Mouse (Mus musculus): ENCODE data around the gene Spo11. TPM values are rescaled to one million over a fixed set of nuclear protein-coding genes. Genes with fewer than 3 reads are reported as not detected.

The Spo11 gene
- polyA plus RNA-seq, 1 experiment from 2014 or later, result 0.44 TPM

GRCm38 (mm10) chr2:173026688-173027131 lies 49.2 kb downstream of the Spo11 start:
- Histone ChIP-seq H3K4me2 (no peak overlapping the region), H3K27me3 (replicated peaks) (no peaks in the 10 kb centered on the region), H3K4me1 (peaks cover 50% of the 10 kb centered on the region)

GRCm38 (mm10) chr2:173027169-173027823 lies 49.8 kb downstream of the Spo11 start:
- H3K4me2 ChIP-seq, result no peak overlapping the region
- no peak overlapping the region for H3K4me3 ChIP-seq (replicated peaks)
- no peak overlapping the region for H3K27ac ChIP-seq (replicated peaks)
- H3K36me3 ChIP-seq, result 0 out of 2 replicates have a peak, but pooled peaks cover 14% of the 10 kb centered on the region
- H3K9me3 ChIP-seq (replicated peaks), result no peaks in the 10 kb centered on the region
- H3K4me1 ChIP-seq, result peaks cover 49% of the 10 kb centered on the region
- 95% methylated on average over 6 of the region's 6 CpGs for WGBS
- no peak for ATAC-seq (ENCODE audit: low FRiP score)
- H3K27me3 ChIP-seq (replicated peaks), result no peaks in the 10 kb centered on the region
- H3K9ac ChIP-seq (replicated peaks), result no peak overlapping the region

More at GRCm38 (mm10) chr2:173026688-173027131, 49.2 kb downstream of the Spo11 start:
- no peak overlapping the region for H3K27ac ChIP-seq (replicated peaks)
- H3K9ac ChIP-seq (replicated peaks), result no peak overlapping the region
- H3K4me3 ChIP-seq (replicated peaks), result no peak overlapping the region
- H3K9me3 ChIP-seq (replicated peaks), result no peaks in the 10 kb centered on the region
- 73% methylated on average over 3 of the region's 3 CpGs for WGBS
- ATAC-seq (ENCODE audit: low FRiP score), result no peak
- H3K36me3 ChIP-seq, result 0 out of 2 replicates have a peak, but pooled peaks cover 8% of the 10 kb centered on the region

- Histone ChIP-seq H3K4me1 (peaks cover 42% of the 10 kb centered on the region), H3K4me2 (no peak overlapping the region), H3K9ac (replicated peaks) (no peak overlapping the region), H3K27ac (replicated peaks) (no peak overlapping the region), H3K36me3 (0 out of 2 replicates have a peak, but pooled peaks cover 14% of the 10 kb centered on the region), H3K4me3 (replicated peaks) (no peak overlapping the region), H3K27me3 (replicated peaks) (no peaks in the 10 kb centered on the region), H3K9me3 (replicated peaks) (no peaks in the 10 kb centered on the region)
- ATAC-seq (ENCODE audit: low FRiP score), result no peak
- WGBS, result 59% methylated on average over 4 of the region's 4 CpGs
Measured at GRCm38 (mm10) chr2:173027824-173028495, 50.5 kb downstream of the Spo11 start.

GRCm38 (mm10) chr2:173028508-173029031 lies 51.1 kb downstream of the Spo11 start:
- Histone ChIP-seq H3K4me2 (no peak overlapping the region), H3K36me3 (0 out of 2 replicates have a peak, but pooled peaks cover 14% of the 10 kb centered on the region), H3K27me3 (replicated peaks) (no peaks in the 10 kb centered on the region), H3K4me3 (replicated peaks) (no peak overlapping the region), H3K27ac (replicated peaks) (no peak overlapping the region), H3K9ac (replicated peaks) (no peak overlapping the region), H3K9me3 (replicated peaks) (no peaks in the 10 kb centered on the region), H3K4me1 (peaks cover 36% of the 10 kb centered on the region)
- WGBS, result 93% methylated on average over 3 of the region's 3 CpGs
- no peak for ATAC-seq (ENCODE audit: low FRiP score)

GRCm38 (mm10) chr2:173030591-173031338 lies 53.3 kb downstream of the Spo11 start:
- H3K9me3 ChIP-seq (replicated peaks), result no peaks in the 10 kb centered on the region
- no peaks in the 10 kb centered on the region for H3K27me3 ChIP-seq (replicated peaks)
- H3K27ac ChIP-seq (replicated peaks), result no peak overlapping the region
- no peak overlapping the region for H3K9ac ChIP-seq (replicated peaks)
- H3K4me1 ChIP-seq, result peaks cover 14% of the 10 kb centered on the region; the same call in 1 of the 2 replicates
- H3K4me3 ChIP-seq (replicated peaks), result no peak overlapping the region
- H3K36me3 ChIP-seq, result 0 out of 2 replicates have a peak, but pooled peaks cover 22% of the 10 kb centered on the region
- 78% methylated on average over 12 of the region's 12 CpGs for WGBS
- no peak for ATAC-seq (ENCODE audit: low FRiP score)
- no peak overlapping the region for H3K4me2 ChIP-seq

GRCm38 (mm10) chr2:173033531-173033930 lies 56.0 kb downstream of the Spo11 start:
- no peak overlapping the region for H3K4me2 ChIP-seq
- no peak overlapping the region for H3K9ac ChIP-seq (replicated peaks)
- WGBS, result 96% methylated on average over 13 of the region's 13 CpGs
- ATAC-seq (ENCODE audit: low FRiP score), result no peak
- no peak overlapping the region for H3K27ac ChIP-seq (replicated peaks)
- H3K4me1 ChIP-seq, result no peaks in the 10 kb centered on the region
- no peaks in the 10 kb centered on the region for H3K27me3 ChIP-seq (replicated peaks)
- 0 out of 2 replicates have a peak, but pooled peaks cover 22% of the 10 kb centered on the region for H3K36me3 ChIP-seq
- H3K4me3 ChIP-seq (replicated peaks), result no peak overlapping the region
- H3K9me3 ChIP-seq (replicated peaks), result no peaks in the 10 kb centered on the region

GRCm38 (mm10) chr2:173034998-173035397 lies 57.5 kb downstream of the Spo11 start:
- Histone ChIP-seq H3K36me3 (0 out of 2 replicates have a peak, but pooled peaks cover 22% of the 10 kb centered on the region), H3K4me1 (no peaks in the 10 kb centered on the region), H3K9me3 (replicated peaks) (no peaks in the 10 kb centered on the region), H3K27ac (replicated peaks) (no peak overlapping the region), H3K4me3 (replicated peaks) (no peak overlapping the region), H3K4me2 (no peak overlapping the region), H3K9ac (replicated peaks) (no peak overlapping the region), H3K27me3 (replicated peaks) (no peaks in the 10 kb centered on the region)
- WGBS, result 79% methylated on average over 4 of the region's 4 CpGs
- ATAC-seq (ENCODE audit: low FRiP score), result no peak

GRCm38 (mm10) chr2:173035653-173036052 lies 58.2 kb downstream of the Spo11 start:
- no peak for ATAC-seq (ENCODE audit: low FRiP score)
- no peaks in the 10 kb centered on the region for H3K9me3 ChIP-seq (replicated peaks)
- no peaks in the 10 kb centered on the region for H3K27me3 ChIP-seq (replicated peaks)
- no peaks in the 10 kb centered on the region for H3K4me1 ChIP-seq
- H3K36me3 ChIP-seq, result 0 out of 2 replicates have a peak, but pooled peaks cover 18% of the 10 kb centered on the region
- WGBS, result 94% methylated on average over 5 of the region's 5 CpGs
- H3K27ac ChIP-seq (replicated peaks), result no peak overlapping the region
- H3K4me2 ChIP-seq, result no peak overlapping the region
- no peak overlapping the region for H3K9ac ChIP-seq (replicated peaks)
- no peak overlapping the region for H3K4me3 ChIP-seq (replicated peaks)

GRCm38 (mm10) chr2:173036055-173036454 lies 58.6 kb downstream of the Spo11 start:
- no peak overlapping the region for H3K9ac ChIP-seq (replicated peaks)

GRCm38 (mm10) chr2:173036611-173037010 lies 59.1 kb downstream of the Spo11 start:
- ATAC-seq (ENCODE audit: low FRiP score), result no peak

More at GRCm38 (mm10) chr2:173036055-173036454, 58.6 kb downstream of the Spo11 start:
- 0 out of 2 replicates have a peak, but pooled peaks cover 18% of the 10 kb centered on the region for H3K36me3 ChIP-seq
- no peak overlapping the region for H3K4me3 ChIP-seq (replicated peaks)
- no peak for ATAC-seq (ENCODE audit: low FRiP score)
- H3K27ac ChIP-seq (replicated peaks), result no peak overlapping the region
- H3K4me2 ChIP-seq, result no peak overlapping the region
- no peaks in the 10 kb centered on the region for H3K27me3 ChIP-seq (replicated peaks)
- no peaks in the 10 kb centered on the region for H3K9me3 ChIP-seq (replicated peaks)
- 87% methylated on average over 5 of the region's 5 CpGs for WGBS
- H3K4me1 ChIP-seq, result no peaks in the 10 kb centered on the region

GRCm38 (mm10) chr2:173037347-173037746 lies 59.8 kb downstream of the Spo11 start:
- Histone ChIP-seq H3K27me3 (replicated peaks) (no peaks in the 10 kb centered on the region), H3K4me3 (replicated peaks) (no peak overlapping the region), H3K4me2 (no peak overlapping the region), H3K36me3 (0 out of 2 replicates have a peak, but pooled peaks cover 8% of the 10 kb centered on the region), H3K4me1 (no peaks in the 10 kb centered on the region), H3K9ac (replicated peaks) (no peak overlapping the region), H3K27ac (replicated peaks) (no peak overlapping the region), H3K9me3 (replicated peaks) (no peaks in the 10 kb centered on the region)
- ATAC-seq (ENCODE audit: low FRiP score), result no peak
- 80% methylated on average over 5 of the region's 5 CpGs for WGBS

More at GRCm38 (mm10) chr2:173036611-173037010, 59.1 kb downstream of the Spo11 start:
- Histone ChIP-seq H3K9me3 (replicated peaks) (no peaks in the 10 kb centered on the region), H3K36me3 (0 out of 2 replicates have a peak, but pooled peaks cover 15% of the 10 kb centered on the region), H3K27me3 (replicated peaks) (no peaks in the 10 kb centered on the region), H3K27ac (replicated peaks) (no peak overlapping the region), H3K9ac (replicated peaks) (no peak overlapping the region), H3K4me2 (no peak overlapping the region), H3K4me3 (replicated peaks) (no peak overlapping the region), H3K4me1 (no peaks in the 10 kb centered on the region)
- 67% methylated on average over 4 of the region's 4 CpGs for WGBS

Measured in neural tube, embryonic 15.5 days (tissue).